Mouse (Mus musculus): ENCODE measurements around the gene Tnrc6b. TPM values are rescaled to one million over a fixed set of nuclear protein-coding genes. Genes with fewer than 3 reads are reported as not detected.

Gene Tnrc6b
- polyA plus RNA-seq, 1 experiment from 2014 or later: 24.9 TPM

DNA sequence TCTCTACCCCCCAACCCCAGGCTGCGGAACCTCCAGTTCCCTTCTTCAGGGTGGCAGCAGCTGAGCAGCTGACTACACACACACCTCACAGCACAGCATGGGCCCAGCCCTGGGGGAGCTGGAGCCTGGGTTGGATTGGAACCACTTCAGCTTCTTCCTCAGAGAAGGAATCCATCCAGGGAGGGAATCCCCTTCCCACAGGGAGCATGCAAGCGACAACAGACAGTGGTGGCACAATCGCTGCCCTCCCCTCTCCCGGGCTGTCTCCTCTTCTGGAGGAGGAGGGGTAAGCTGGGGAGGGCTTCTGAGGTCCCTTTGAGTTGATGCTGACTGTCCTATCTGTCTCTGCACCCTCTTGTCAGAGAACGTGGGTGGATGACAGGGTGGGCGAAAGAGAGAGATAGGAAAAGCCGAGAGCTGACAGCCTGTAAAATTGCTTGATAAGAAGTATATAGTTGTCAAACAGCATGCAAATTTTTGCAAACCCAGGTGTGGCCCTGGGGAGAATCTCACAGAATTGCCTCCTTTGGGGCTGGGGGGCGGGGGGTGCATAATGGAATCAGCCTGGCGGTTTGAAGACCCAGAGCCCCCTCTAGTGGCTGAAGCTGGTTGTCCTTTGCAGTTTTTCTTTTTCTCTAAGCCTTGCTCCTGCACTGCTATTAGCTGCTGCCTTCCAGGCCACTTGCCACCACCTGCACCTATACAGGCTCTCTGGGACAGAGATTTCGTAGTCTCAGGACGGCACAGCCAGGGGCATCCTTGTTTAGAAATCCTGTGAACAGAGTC lies 16.8 kb upstream of the Tnrc6b start:
- 24% methylated on average over 11 of the region's 11 CpGs for WGBS
- Histone ChIP-seq H3K27me3 (ENCODE audit: control insufficient read depth, insufficient read depth, low read length) (no peaks in the 10 kb centered on the region), H3K36me3 (ENCODE audit: control insufficient read depth, insufficient read depth, low read length) (no peaks in the 10 kb centered on the region), H3K4me3 (ENCODE audit: low read depth, low read length) (no peak overlapping the region), H3K4me1 (replicated peaks; ENCODE audit: control insufficient read depth, insufficient read depth, low read length) (peaks cover 5% of the 10 kb centered on the region; the same call in 1 of the 2 replicates), H3K27ac (ENCODE audit: low read depth, low read length) (no peak overlapping the region), H3K4me2 (replicated peaks; ENCODE audit: low read depth, low read length) (no peak overlapping the region), H3K9me3 (ENCODE audit: control insufficient read depth, low read length) (no peaks in the 10 kb centered on the region), H3K9ac (ENCODE audit: low read depth, low read length) (no peak overlapping the region)
- no peak for ATAC-seq (ENCODE audit: low FRiP score)
- peak; percentile 79 for DNase-seq (ENCODE audit: low spot score)

DNA sequence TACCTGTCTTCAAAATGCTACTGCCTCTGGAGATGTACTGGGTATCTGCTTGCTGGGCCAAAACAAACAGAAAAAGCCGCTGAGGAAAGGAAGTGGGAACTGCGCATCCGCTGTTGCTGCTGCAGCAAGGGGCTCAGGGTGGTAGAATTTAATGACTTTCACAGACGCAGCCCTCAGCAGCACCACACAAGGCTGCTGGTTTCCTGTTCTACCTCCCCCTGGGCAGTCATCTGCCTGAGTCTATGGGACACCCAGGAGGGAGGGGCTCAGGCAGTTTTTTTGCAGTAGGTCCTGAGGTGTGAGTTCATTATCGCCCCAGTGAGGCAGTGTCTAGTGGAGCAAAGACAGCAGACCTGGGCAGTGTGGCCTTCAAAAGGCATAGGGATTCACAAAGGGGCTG lies 13.5 kb upstream of the Tnrc6b start:
- no peaks in the 10 kb centered on the region for H3K9me3 ChIP-seq (ENCODE audit: control insufficient read depth, low read length)
- no peaks in the 10 kb centered on the region for H3K27me3 ChIP-seq (ENCODE audit: control insufficient read depth, insufficient read depth, low read length)
- H3K36me3 ChIP-seq (ENCODE audit: control insufficient read depth, insufficient read depth, low read length): no peaks in the 10 kb centered on the region
- WGBS: 57% methylated on average over 5 of the region's 5 CpGs
- no peak for ATAC-seq (ENCODE audit: low FRiP score)
- DNase-seq (ENCODE audit: low spot score): no peak
- no peak overlapping the region for H3K4me3 ChIP-seq (ENCODE audit: low read depth, low read length)
- no peak overlapping the region for H3K4me2 ChIP-seq (replicated peaks; ENCODE audit: low read depth, low read length)
- H3K4me1 ChIP-seq (replicated peaks; ENCODE audit: control insufficient read depth, insufficient read depth, low read length): peaks cover 5% of the 10 kb centered on the region; the same call in 1 of the 2 replicates
- no peak overlapping the region for H3K27ac ChIP-seq (ENCODE audit: low read depth, low read length)
- H3K9ac ChIP-seq (ENCODE audit: low read depth, low read length): no peak overlapping the region

DNA sequence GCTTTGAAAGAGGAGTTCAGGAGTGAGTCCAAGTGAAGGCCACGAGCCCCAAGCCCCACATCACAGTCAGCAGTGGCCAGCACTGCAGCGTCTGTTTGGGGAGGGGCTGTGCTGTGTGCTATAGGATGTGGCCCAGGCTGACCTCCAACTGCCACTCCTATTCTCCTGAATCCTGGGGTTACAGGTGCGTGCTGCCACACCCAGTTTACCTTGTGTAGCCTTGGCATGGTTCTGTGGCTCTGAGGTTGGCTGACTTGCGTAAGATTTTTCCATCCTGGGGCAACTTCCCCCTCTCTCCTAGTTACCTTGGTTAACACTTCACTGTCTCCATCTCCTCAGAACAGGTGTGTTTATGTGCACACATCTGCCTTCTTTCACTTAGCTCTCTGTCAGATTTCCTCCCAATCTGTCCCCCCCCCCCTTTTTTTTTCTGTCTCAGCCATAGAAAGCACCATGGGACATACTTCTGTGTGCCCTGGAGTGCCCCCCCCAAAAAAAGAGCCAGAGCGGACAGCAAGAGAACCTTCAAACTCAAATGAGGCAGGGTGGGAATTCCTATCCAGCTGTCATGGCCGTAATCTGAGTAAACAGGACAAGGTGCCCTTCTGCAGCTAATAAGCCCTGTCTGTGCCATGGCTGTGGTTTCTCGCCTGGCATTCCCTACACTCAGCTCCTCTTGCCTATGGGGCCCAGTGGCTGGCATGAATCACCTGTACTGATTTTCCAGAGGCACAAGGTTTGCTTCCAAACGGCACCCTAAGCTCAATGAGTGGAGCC lies 9.4 kb upstream of the Tnrc6b start:
- Histone ChIP-seq H3K36me3 (ENCODE audit: control insufficient read depth, insufficient read depth, low read length) (no peaks in the 10 kb centered on the region), H3K4me3 (ENCODE audit: low read depth, low read length) (no peak overlapping the region), H3K9me3 (ENCODE audit: control insufficient read depth, low read length) (no peaks in the 10 kb centered on the region), H3K27ac (ENCODE audit: low read depth, low read length) (no peak overlapping the region), H3K4me1 (replicated peaks; ENCODE audit: control insufficient read depth, insufficient read depth, low read length) (peaks cover 3% of the 10 kb centered on the region; the same call in 1 of the 2 replicates), H3K4me2 (replicated peaks; ENCODE audit: low read depth, low read length) (no peak overlapping the region), H3K9ac (ENCODE audit: low read depth, low read length) (0 out of 2 replicates have a peak overlapping the region, but pooled peaks have one; percentile 1), H3K27me3 (ENCODE audit: control insufficient read depth, insufficient read depth, low read length) (no peaks in the 10 kb centered on the region)
- no peak for DNase-seq (ENCODE audit: low spot score)
- WGBS: 76% methylated on average over 8 of the region's 8 CpGs
- ATAC-seq (ENCODE audit: low FRiP score): no peak

DNA sequence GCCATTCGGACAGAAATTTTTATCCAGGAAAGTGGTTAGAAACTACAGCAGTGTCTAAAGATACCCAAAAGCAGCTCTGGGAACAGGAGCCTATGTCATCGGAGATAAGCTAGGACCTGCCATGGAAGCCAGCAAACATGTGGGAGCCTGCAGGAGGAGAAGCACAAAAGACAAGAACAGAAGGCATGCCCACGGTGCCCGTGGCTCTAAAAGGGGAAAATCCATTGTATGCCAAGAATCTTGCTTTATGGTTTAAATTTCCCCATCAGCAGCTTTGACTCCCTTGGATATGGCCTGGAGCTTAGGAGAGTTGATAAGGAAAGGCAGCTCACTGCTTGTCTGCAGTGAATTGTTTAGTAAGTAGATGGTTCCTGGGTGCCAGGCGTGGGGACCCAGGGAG lies 8.2 kb upstream of the Tnrc6b start:
- no peak overlapping the region for H3K27ac ChIP-seq (ENCODE audit: low read depth, low read length)
- H3K9me3 ChIP-seq (ENCODE audit: control insufficient read depth, low read length): no peaks in the 10 kb centered on the region
- H3K4me1 ChIP-seq (replicated peaks; ENCODE audit: control insufficient read depth, insufficient read depth, low read length): peaks cover 3% of the 10 kb centered on the region; the same call in 1 of the 2 replicates
- no peaks in the 10 kb centered on the region for H3K36me3 ChIP-seq (ENCODE audit: control insufficient read depth, insufficient read depth, low read length)
- DNase-seq (ENCODE audit: low spot score): no peak
- no peak overlapping the region for H3K9ac ChIP-seq (ENCODE audit: low read depth, low read length)
- H3K4me2 ChIP-seq (replicated peaks; ENCODE audit: low read depth, low read length): no peak overlapping the region
- no peaks in the 10 kb centered on the region for H3K27me3 ChIP-seq (ENCODE audit: control insufficient read depth, insufficient read depth, low read length)
- H3K4me3 ChIP-seq (ENCODE audit: low read depth, low read length): no peak overlapping the region
- ATAC-seq (ENCODE audit: low FRiP score): no peak
- WGBS: 87% methylated on average over 5 of the region's 5 CpGs

DNA sequence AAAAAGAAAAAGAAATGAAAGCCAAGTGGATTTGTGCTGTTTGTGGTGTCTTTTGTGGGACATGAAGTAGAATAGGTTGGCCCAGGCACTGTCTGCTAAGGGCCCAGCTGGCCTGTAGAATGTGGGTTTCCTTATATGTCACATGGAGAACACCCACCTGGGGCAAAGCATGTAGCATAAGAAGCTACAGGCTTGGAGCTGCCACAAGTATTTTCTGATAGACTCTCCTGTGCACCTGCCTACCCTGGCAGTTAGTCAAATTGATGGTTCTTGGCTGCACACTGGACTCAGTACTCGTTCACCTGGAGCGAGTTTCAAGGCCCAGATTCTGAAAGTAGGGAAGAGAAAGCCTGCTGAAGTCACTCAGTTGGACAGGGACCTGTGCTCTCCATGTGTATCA lies 7.6 kb upstream of the Tnrc6b start:
- H3K4me2 ChIP-seq (replicated peaks; ENCODE audit: low read depth, low read length): no peak overlapping the region
- DNase-seq (ENCODE audit: low spot score) (no peak), ATAC-seq (ENCODE audit: low FRiP score) (no peak)
- no peaks in the 10 kb centered on the region for H3K27me3 ChIP-seq (ENCODE audit: control insufficient read depth, insufficient read depth, low read length)
- no peak overlapping the region for H3K4me3 ChIP-seq (ENCODE audit: low read depth, low read length)
- H3K4me1 ChIP-seq (replicated peaks; ENCODE audit: control insufficient read depth, insufficient read depth, low read length): peaks cover 3% of the 10 kb centered on the region; the same call in 1 of the 2 replicates
- H3K9ac ChIP-seq (ENCODE audit: low read depth, low read length): no peak overlapping the region
- H3K27ac ChIP-seq (ENCODE audit: low read depth, low read length): no peak overlapping the region
- 75% methylated on average over 2 of the region's 2 CpGs for WGBS
- H3K36me3 ChIP-seq (ENCODE audit: control insufficient read depth, insufficient read depth, low read length): no peaks in the 10 kb centered on the region
- no peaks in the 10 kb centered on the region for H3K9me3 ChIP-seq (ENCODE audit: control insufficient read depth, low read length)

DNA sequence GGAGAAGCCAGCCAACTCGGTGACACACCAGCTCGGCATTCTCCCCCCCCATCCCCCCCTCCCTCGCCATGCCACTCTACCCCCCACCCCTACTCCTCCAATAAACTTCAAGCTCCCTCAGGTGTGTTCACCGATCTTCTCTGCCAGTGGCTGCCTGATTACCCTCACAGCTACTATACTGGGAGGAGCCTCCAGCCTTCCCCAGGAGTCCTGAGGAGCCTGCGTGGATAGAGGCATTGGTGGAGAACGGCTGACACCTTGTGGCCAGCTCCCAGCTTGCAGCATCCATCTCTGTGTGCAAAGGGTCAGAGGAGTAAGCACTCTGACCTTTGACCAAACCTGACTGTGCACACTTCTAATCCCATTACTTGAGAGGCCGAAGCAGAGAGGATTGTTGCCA lies 6.8 kb upstream of the Tnrc6b start:
- Histone ChIP-seq H3K4me3 (ENCODE audit: low read depth, low read length) (no peak overlapping the region), H3K4me2 (replicated peaks; ENCODE audit: low read depth, low read length) (no peak overlapping the region), H3K27me3 (ENCODE audit: control insufficient read depth, insufficient read depth, low read length) (no peaks in the 10 kb centered on the region), H3K9ac (ENCODE audit: low read depth, low read length) (no peak overlapping the region), H3K36me3 (ENCODE audit: control insufficient read depth, insufficient read depth, low read length) (no peaks in the 10 kb centered on the region), H3K4me1 (replicated peaks; ENCODE audit: control insufficient read depth, insufficient read depth, low read length) (peaks cover 3% of the 10 kb centered on the region; the same call in 1 of the 2 replicates), H3K9me3 (ENCODE audit: control insufficient read depth, low read length) (no peaks in the 10 kb centered on the region), H3K27ac (ENCODE audit: low read depth, low read length) (no peak overlapping the region)
- peak; percentile 66 for ATAC-seq (ENCODE audit: low FRiP score)
- peak; percentile 83 for DNase-seq (ENCODE audit: low spot score)
- 10% methylated on average over 7 of the region's 7 CpGs for WGBS

DNA sequence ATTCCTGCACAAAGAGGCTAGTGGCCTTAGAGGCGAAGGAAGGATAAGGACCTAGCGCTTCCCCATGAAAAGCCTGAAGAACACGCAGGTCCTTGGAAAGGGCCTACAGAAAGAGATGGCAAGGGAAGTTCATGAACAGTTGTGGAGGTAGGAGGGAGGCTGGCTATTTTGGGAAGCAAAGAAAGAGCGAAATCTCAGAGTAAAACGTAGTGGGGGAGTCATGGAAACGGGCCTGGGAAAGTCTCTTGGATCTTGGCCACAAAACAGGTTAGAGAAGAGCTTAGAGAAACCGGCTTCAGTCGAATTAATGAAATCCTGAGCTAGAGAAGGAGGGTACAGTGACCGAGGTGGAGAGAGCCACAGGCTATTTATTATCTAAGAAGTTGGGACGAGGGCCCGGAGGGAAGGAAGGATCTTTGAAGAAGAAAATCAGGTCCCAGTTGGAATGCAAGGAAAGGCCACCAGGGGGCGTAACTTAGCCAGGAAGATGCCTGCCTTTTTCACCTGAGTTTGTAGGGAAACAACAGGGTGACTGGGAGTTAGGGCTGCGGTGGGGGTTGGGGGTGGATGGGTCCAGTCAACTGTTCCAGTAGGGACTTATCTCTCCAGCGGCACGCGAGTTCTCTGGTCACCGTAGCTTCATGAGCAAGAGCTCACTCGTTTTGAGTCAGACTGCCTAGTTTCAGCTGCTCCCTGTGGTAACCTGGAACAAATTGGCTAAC lies 5.1 kb upstream of the Tnrc6b start:
- ATAC-seq (ENCODE audit: low FRiP score): no peak
- Histone ChIP-seq H3K27ac (ENCODE audit: low read depth, low read length) (no peak overlapping the region), H3K9ac (ENCODE audit: low read depth, low read length) (peak overlapping the region; percentile 42; the same call in 1 of the 2 replicates)

DNA sequence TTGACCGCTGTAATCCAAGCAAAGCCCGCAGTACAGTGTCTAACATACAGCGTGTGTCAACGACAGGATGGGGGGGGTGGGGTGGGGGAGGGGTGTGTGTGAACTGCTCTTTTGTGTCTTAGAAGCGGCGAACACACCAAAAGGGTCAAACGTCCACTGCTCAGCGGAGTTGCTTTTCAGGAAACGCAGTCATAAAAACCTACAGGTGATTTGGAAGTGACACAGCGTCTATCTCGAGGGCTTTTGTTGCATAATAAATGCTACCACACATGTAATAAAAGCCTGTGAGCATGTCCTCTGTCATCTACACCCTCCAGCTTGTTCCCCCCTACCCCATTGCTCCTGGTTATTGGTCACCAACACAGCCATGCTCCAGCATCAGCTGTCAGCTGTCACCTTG lies 4.5 kb upstream of the Tnrc6b start:
- 32% methylated on average over 11 of the region's 11 CpGs for WGBS
- H3K9ac ChIP-seq (ENCODE audit: low read depth, low read length): peak overlapping the region; percentile 42; the same call in 1 of the 2 replicates
- H3K9me3 ChIP-seq (ENCODE audit: control insufficient read depth, low read length): no peaks in the 10 kb centered on the region
- no peak overlapping the region for H3K27ac ChIP-seq (ENCODE audit: low read depth, low read length)
- peaks cover 3% of the 10 kb centered on the region; the same call in 1 of the 2 replicates for H3K4me1 ChIP-seq (replicated peaks; ENCODE audit: control insufficient read depth, insufficient read depth, low read length)
- H3K36me3 ChIP-seq (ENCODE audit: control insufficient read depth, insufficient read depth, low read length): no peaks in the 10 kb centered on the region
- ATAC-seq (ENCODE audit: low FRiP score) (no peak), DNase-seq (ENCODE audit: low spot score) (no peak)
- H3K27me3 ChIP-seq (ENCODE audit: control insufficient read depth, insufficient read depth, low read length): no peaks in the 10 kb centered on the region
- H3K4me3 ChIP-seq (ENCODE audit: low read depth, low read length): peak overlapping the region; percentile 2; the same call in 1 of the 2 replicates
- peak overlapping the region; percentile 46 for H3K4me2 ChIP-seq (replicated peaks; ENCODE audit: low read depth, low read length)

More for the DNA sequence above, 5.1 kb upstream of the Tnrc6b start:
- Histone ChIP-seq H3K9me3 (ENCODE audit: control insufficient read depth, low read length) (no peaks in the 10 kb centered on the region), H3K36me3 (ENCODE audit: control insufficient read depth, insufficient read depth, low read length) (no peaks in the 10 kb centered on the region), H3K4me1 (replicated peaks; ENCODE audit: control insufficient read depth, insufficient read depth, low read length) (peaks cover 3% of the 10 kb centered on the region; the same call in 1 of the 2 replicates), H3K27me3 (ENCODE audit: control insufficient read depth, insufficient read depth, low read length) (no peaks in the 10 kb centered on the region), H3K4me2 (replicated peaks; ENCODE audit: low read depth, low read length) (peak overlapping the region; percentile 46), H3K4me3 (ENCODE audit: low read depth, low read length) (peak overlapping the region; percentile 2; the same call in 1 of the 2 replicates)
- WGBS: 28% methylated on average over 18 of the region's 18 CpGs
- DNase-seq (ENCODE audit: low spot score): peak; percentile 89

Data from hindbrain, embryonic 11.5 days (tissue).